Mouse (Mus musculus) heart, embryonic 11.5 days (tissue): ENCODE measurements around the gene Pak4. TPM values are rescaled to one million over a fixed set of nuclear protein-coding genes. Genes with fewer than 3 reads are reported as not detected.
A peak's percentile ranks its signal among the peaks of the same experiment; 100 is the strongest.

Experiments used
- ATAC-seq: fragments of 200-750 bp; cut with Nextera tagmentation; replicated peaks from 2 replicates; pipeline ENCODE4 v1.8.0; 2017; ENCODE audit warnings: moderate library complexity; ENCODE audit not compliant: insufficient number of reproducible peaks, low FRiP score, low TSS enrichment
- H3K27ac ChIP-seq: fragments of 300-500 bp; sonication (generic); 2 replicates; pipeline ENCODE4 v1.5.1; 2014; ENCODE audit warnings: mild to moderate bottlenecking, low read depth, low read length
- H3K27me3 ChIP-seq: fragments of 300-500 bp; sonication (generic); 2 replicates; pipeline ENCODE4 v1.6.1; 2014; ENCODE audit warnings: mild to moderate bottlenecking, low read length, mixed read lengths; ENCODE audit not compliant: control insufficient read depth, insufficient read depth
- H3K36me3 ChIP-seq: fragments of 300-500 bp; sonication (generic); 2 replicates; pipeline ENCODE4 v1.6.1; 2014; ENCODE audit warnings: mild to moderate bottlenecking, low read length, moderate library complexity, mixed read lengths; ENCODE audit not compliant: control insufficient read depth, insufficient read depth
- H3K4me1 ChIP-seq: fragments of 300-500 bp; sonication (generic); 2 replicates; pipeline ENCODE4 v1.6.1; 2014; ENCODE audit warnings: low read length; ENCODE audit not compliant: control insufficient read depth, insufficient read depth
- H3K4me2 ChIP-seq: fragments of 300-500 bp; sonication (generic); 2 replicates; pipeline ENCODE4 v1.6.1; 2014; ENCODE audit warnings: mild to moderate bottlenecking, moderate library complexity
- H3K4me3 ChIP-seq: fragments of 300-500 bp; sonication (generic); 2 replicates; pipeline ENCODE4 v1.5.1; 2014; ENCODE audit warnings: low read depth, low read length
- H3K9ac ChIP-seq: fragments of 300-500 bp; sonication (generic); 2 replicates; pipeline ENCODE4 v1.6.1; 2014; ENCODE audit warnings: mild to moderate bottlenecking, low read depth, low read length, moderate library complexity
- H3K9me3 ChIP-seq: fragments of 300-500 bp; sonication (generic); replicated peaks from 2 replicates; pipeline ENCODE4 v1.6.1; 2016; ENCODE audit warnings: low read length; ENCODE audit not compliant: control insufficient read depth
- WGBS: fragments of 180-500 bp; shearing (Covaris S2); extraction: QIAGEN DNeasy Blood & Tissue Kit; methylation state at CpG from one replicate; pipeline ENCODE4 v1.1.7; 2014; ENCODE audit not compliant: insufficient replicate concordance; 5-methylcytosine and 5-hydroxymethylcytosine counted together
- polyA plus RNA-seq: library from polyadenylated mRNA; unstranded; fragments of >200 nt; fragmentation: Nextera tagmentation; extraction: Ambion mirVana; gene quantifications from 2 replicates; pipeline ENCODE4 v1.2.1, GENCODE M21; 2014

Gene Pak4
- polyA plus RNA-seq: 25.4 and 27.6 TPM in 2 replicates

DNA sequence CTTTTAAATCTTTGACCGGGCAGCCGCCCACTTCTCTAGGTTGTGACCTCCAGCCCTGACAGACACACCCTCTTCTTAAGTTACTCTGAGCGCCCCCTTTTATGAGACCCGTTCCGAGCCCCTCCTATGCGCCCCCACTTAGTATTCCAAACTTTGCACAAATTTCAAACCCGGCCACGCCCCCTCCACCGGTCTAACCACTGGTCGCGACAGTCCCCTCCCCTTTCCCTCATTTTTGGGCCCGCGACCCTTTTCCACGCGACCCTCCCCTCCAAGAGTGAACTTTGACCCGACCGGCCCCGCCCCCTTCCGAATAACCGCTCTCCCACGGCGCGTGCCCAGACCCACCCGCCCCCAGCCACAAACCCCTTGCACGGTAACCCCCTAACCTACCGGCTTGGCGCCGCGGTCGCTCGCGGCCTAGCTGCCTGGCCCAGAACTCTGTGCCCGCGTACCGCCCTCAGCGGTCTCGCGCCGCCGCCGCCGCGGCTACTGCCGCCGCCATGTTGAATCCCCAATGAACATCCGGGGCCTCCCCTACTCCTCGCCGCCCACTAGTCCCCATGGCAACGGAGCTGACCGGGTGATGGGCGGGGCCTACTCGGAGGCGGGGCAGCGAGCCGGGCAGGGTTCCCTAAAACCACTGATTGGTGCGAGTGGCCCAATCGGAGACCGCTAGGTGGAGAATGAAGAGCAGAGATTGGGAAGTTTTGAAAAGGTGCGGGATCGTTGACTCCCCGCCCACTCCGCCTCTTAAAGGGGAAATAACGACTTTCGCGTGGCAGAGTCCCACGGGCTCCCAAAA, at the start of gene Pak4, which contains the start of gene Samd4b:
TSS of gene Pak4 (minus strand) at position 544 of the 805 bp plus-strand sequence.
TSS of gene Samd4b (minus strand) at position 503 of the 805 bp plus-strand sequence.
- peak; percentile 91 for ATAC-seq
- under 1% methylated on average over 66 of the region's 66 CpGs for WGBS
- H3K4me2 ChIP-seq: peak within 1 kb of the TSS; percentile 81
- H3K36me3 ChIP-seq: no peaks in the 10 kb centered on the region
- peaks cover 36% of the 10 kb centered on the region for H3K4me1 ChIP-seq
- H3K4me3 ChIP-seq: peak within 1 kb of the TSS; percentile 81
- no peaks in the 10 kb centered on the region for H3K27me3 ChIP-seq
- H3K9ac ChIP-seq: peak within 1 kb of the TSS; percentile 81
- H3K9me3 ChIP-seq: no peaks in the 10 kb centered on the region
- peak within 1 kb of the TSS; percentile 81 for H3K27ac ChIP-seq

DNA sequence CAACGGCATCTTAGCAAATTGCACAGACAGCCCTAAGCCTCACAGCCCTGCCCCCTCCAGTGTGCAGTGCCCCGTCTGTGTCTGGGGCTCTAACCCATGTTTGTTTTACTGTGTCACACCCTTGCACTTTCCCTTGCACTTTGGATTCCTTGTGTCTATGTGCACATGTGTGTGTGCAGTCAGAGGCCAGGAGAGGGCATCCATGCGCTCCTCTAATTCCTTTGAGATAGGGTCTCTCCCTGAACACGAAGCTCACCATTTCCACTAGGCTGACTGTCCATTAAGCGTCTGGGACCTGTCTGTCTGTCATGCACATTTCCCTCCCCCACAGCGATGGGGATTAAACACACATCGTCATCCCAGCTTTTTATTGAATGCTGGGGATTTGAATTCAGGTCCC, 49.0 kb upstream of the Pak4 start:
- Histone ChIP-seq H3K4me2 (no peak overlapping the region), H3K27ac (no peak overlapping the region), H3K4me3 (no peak overlapping the region), H3K9me3 (no peaks in the 10 kb centered on the region), H3K36me3 (no peaks in the 10 kb centered on the region), H3K27me3 (no peaks in the 10 kb centered on the region), H3K9ac (no peak overlapping the region), H3K4me1 (no peaks in the 10 kb centered on the region)
- ATAC-seq: no peak
- 54% methylated on average over 7 of the region's 7 CpGs for WGBS

DNA sequence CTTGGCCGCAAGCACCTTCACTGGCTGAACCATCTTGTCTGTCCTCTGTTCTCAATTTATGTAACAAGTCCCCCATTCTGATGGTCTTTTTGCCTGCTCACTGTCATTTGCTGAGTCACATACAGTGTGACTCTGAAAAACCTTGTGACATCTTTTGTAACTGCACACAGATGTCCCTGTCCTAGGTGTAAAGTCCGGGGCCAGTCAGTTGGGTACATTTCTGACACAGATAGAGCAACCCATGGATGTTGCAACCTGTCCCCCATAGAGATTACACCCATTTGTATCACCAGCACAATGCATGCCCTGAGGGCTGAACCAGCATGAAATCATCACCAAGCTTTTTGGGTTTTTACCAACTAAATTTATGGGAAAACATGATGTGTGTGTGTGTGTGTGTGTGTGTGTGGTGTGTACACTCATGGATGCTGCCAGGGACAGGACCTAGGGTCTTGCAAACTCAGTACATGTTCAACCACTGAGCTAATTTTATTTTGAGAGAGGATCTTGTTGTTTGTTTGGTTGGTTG, 48.0 kb upstream of the Pak4 start:
- Histone ChIP-seq H3K9ac (no peak overlapping the region), H3K36me3 (no peaks in the 10 kb centered on the region), H3K9me3 (no peaks in the 10 kb centered on the region), H3K4me3 (no peak overlapping the region), H3K27ac (no peak overlapping the region), H3K27me3 (no peaks in the 10 kb centered on the region), H3K4me1 (no peaks in the 10 kb centered on the region), H3K4me2 (no peak overlapping the region)
- ATAC-seq: no peak
- WGBS: 86% methylated on average over 2 of the region's 2 CpGs

DNA sequence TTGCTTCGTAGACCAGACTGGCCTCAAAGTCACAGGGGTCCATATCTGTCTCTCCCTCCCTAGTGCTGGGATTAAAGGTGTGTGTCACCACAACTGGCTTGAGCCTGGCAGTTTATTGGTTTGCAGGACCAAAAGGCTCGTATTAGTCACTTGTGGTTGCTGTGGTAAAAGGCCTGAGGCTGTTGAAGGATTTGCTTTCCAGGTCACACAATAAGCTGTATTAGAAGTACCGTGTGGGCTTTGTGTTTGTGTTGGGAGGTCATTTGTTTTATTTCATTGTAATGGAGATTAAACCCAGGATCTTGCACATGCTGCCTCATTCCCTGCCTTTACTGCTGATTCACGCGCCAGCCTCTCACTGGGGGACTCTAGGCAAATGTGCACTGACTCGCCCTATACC, 47.4 kb upstream of the Pak4 start:
- Histone ChIP-seq H3K4me3 (no peak overlapping the region), H3K27ac (no peak overlapping the region), H3K36me3 (no peaks in the 10 kb centered on the region), H3K4me1 (no peaks in the 10 kb centered on the region), H3K9ac (no peak overlapping the region), H3K27me3 (no peaks in the 10 kb centered on the region), H3K4me2 (no peak overlapping the region), H3K9me3 (no peaks in the 10 kb centered on the region)
- no peak for ATAC-seq
- 75% methylated on average over 6 of the region's 6 CpGs for WGBS

DNA sequence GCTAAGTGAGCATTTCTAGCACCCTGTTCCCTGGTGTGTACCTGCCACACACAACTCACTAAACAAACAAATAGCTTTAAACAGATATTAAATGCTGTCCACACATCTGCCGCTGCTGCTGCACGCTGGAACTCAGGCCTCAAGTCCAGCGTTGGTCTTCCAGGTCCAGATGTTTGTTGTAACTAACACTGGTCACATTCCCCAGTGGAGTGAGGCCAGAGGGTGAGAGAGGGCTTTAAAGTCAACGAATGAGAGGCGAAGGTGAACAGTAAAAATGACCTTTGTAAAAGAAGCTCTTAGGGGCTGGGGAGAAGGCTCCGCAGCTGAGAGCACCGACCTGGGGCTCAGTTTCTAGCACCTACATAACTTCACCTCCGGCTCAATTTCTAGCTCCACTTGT, 43.6 kb upstream of the Pak4 start:
- Histone ChIP-seq H3K4me1 (no peaks in the 10 kb centered on the region), H3K4me2 (no peak overlapping the region), H3K27ac (no peak overlapping the region), H3K9me3 (no peaks in the 10 kb centered on the region), H3K27me3 (no peaks in the 10 kb centered on the region), H3K9ac (no peak overlapping the region), H3K4me3 (no peak overlapping the region), H3K36me3 (no peaks in the 10 kb centered on the region)
- no peak for ATAC-seq
- 69% methylated on average over 8 of the region's 8 CpGs for WGBS

DNA sequence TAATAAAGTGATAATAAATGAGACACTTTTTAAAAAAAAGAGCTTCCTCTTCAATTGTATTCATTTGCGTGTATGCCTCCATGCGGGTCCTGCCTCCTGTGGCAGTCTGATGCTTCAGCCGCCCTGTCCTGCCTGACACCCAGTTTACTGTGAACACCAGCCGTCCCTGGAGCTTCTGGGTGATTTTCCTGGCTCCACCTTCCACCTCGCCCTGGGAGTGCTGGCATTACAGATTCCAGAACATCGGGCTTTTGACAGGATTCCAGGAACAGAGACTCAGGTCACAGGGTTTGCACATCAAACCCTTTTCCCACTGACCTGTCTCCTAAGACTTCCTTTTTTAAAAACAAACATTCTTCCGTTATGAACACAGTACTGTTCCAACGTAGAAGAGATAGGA, 39.5 kb upstream of the Pak4 start:
- ATAC-seq: no peak
- 7% methylated on average over 8 of the region's 8 CpGs for WGBS

DNA sequence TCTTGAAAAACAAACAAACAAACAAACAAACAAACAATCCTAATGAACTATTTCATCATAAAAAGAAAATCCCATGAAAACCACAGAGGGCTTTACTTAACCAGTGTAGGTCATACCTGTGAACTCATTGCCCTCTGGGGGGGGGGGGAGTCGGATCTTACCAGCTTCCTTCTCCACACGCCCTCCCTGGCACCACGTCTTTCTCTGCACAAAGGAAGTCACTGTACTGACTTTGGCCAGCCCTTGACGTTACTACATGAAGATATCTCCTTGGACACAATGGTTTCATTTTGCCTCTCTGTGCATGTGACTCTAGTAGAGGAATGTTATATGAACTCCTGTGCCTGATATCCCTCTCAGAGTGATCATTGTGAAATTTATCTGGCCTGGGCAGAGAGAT, 36.1 kb upstream of the Pak4 start:
- H3K9me3 ChIP-seq: no peaks in the 10 kb centered on the region
- ATAC-seq: no peak
- no peak overlapping the region for H3K4me2 ChIP-seq
- no peak overlapping the region for H3K9ac ChIP-seq
- peaks cover 24% of the 10 kb centered on the region for H3K27me3 ChIP-seq
- H3K27ac ChIP-seq: no peak overlapping the region
- H3K4me3 ChIP-seq: no peak overlapping the region
- 53% methylated on average over 4 of the region's 4 CpGs for WGBS
- no peaks in the 10 kb centered on the region for H3K36me3 ChIP-seq
- peaks cover 6% of the 10 kb centered on the region; the same call in 1 of the 2 replicates for H3K4me1 ChIP-seq

More for the DNA sequence above, 39.5 kb upstream of the Pak4 start:
- Histone ChIP-seq H3K4me1 (no peaks in the 10 kb centered on the region), H3K27me3 (no peaks in the 10 kb centered on the region), H3K9me3 (no peaks in the 10 kb centered on the region), H3K4me3 (no peak overlapping the region), H3K4me2 (no peak overlapping the region), H3K36me3 (no peaks in the 10 kb centered on the region), H3K9ac (no peak overlapping the region), H3K27ac (no peak overlapping the region)

DNA sequence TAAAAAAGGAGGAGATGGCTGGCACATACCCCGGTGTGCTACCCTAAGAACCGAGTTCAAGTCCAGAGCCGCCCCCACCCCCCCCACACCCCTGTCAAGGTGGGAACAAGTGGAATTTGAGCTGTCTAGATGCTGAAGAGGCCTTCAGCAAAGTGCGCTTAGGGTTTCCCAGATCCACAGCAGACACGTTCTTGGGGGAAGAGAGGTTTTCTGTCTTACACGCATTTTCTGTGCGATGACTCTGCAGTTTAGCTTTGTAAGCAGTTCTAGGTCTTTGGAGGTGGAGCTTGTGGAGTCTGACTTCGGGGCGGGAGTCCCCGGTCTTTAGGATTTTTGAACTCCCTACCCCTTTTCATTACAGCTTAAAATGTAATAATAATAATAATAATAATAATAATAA, 33.1 kb upstream of the Pak4 start, which contains the start of gene Acp7:
TSS of gene Acp7 (minus strand) at position 260 of the 400 bp plus-strand sequence.
- no peaks in the 10 kb centered on the region for H3K36me3 ChIP-seq
- H3K4me2 ChIP-seq: peak within 1 kb of the TSS; percentile 50
- peaks cover 29% of the 10 kb centered on the region for H3K27me3 ChIP-seq
- no peaks in the 10 kb centered on the region for H3K9me3 ChIP-seq
- peaks cover 6% of the 10 kb centered on the region; the same call in 1 of the 2 replicates for H3K4me1 ChIP-seq
- H3K27ac ChIP-seq: no peak within 1 kb of the TSS
- no peak within 1 kb of the TSS for H3K9ac ChIP-seq
- ATAC-seq: no peak
- peak within 1 kb of the TSS; percentile 21 for H3K4me3 ChIP-seq
- WGBS: 22% methylated on average over 10 of the region's 10 CpGs
